Mouse (Mus musculus) CD4-positive, CD25-positive, alpha-beta regulatory T cell, adult 4 months (primary cell): ENCODE measurements around the gene Atf7ip. TPM values are rescaled to one million over a fixed set of nuclear protein-coding genes. Genes with fewer than 3 reads are reported as not detected.
"Not testable (repeated sequence)": the region's sequence is repeated elsewhere in the genome, so short reads cannot be mapped to it uniquely, and the experiment has no call there.

Experiments
- ATAC-seq: one replicate; pipeline ENCODE4 v1.8.0; 2017
- polyA plus RNA-seq, 2 experiments: library from polyadenylated mRNA; unstranded; fragments of 100-300 nt; shearing (Covaris generic); gene quantifications; one replicate each; pipeline ENCODE4 v1.2.1; 2017

Atf7ip gene
- 100 to 1,000 TPM in 1 of 2 experiments, 10 to 100 TPM in 1; 96.5 to 115 TPM for polyA plus RNA-seq

- ATAC-seq, result not testable (repeated sequence)
Observed at GRCm38 (mm10) chr6:136505867-136506266, at the start of gene Atf7ip. Gene Atf7ip (plus strand): TSS chr6:136506167.

- ATAC-seq, result no peak
Observed at GRCm38 (mm10) chr6:136456302-136456701, 49.7 kb upstream of the Atf7ip start.

- no peak for ATAC-seq
Observed at GRCm38 (mm10) chr6:136459156-136459555, 46.8 kb upstream of the Atf7ip start.

- peak; percentile 89 for ATAC-seq
Observed at GRCm38 (mm10) chr6:136463491-136463890, 42.5 kb upstream of the Atf7ip start.

GRCm38 (mm10) chr6:136464121-136464621, 41.8 kb upstream of the Atf7ip start:
- peak; percentile 58 for ATAC-seq

- no peak for ATAC-seq
Observed at GRCm38 (mm10) chr6:136465021-136465420, 40.9 kb upstream of the Atf7ip start.

GRCm38 (mm10) chr6:136465959-136466381, 40.0 kb upstream of the Atf7ip start:
- no peak for ATAC-seq

GRCm38 (mm10) chr6:136466956-136467750, 38.8 kb upstream of the Atf7ip start:
- ATAC-seq, result no peak

- no peak for ATAC-seq
Observed at GRCm38 (mm10) chr6:136467837-136468236, 38.1 kb upstream of the Atf7ip start.

GRCm38 (mm10) chr6:136468401-136468912, 37.5 kb upstream of the Atf7ip start:
- ATAC-seq, result peak; percentile 16

- ATAC-seq, result no peak
Observed at GRCm38 (mm10) chr6:136468974-136469792, 36.8 kb upstream of the Atf7ip start.

- ATAC-seq, result no peak
Observed at GRCm38 (mm10) chr6:136469807-136470206, 36.2 kb upstream of the Atf7ip start.

GRCm38 (mm10) chr6:136470321-136471230, 35.4 kb upstream of the Atf7ip start:
- peak; percentile 65 for ATAC-seq

GRCm38 (mm10) chr6:136471601-136472000, 34.4 kb upstream of the Atf7ip start:
- ATAC-seq, result no peak

- no peak for ATAC-seq
Observed at GRCm38 (mm10) chr6:136472779-136473178, 33.2 kb upstream of the Atf7ip start.

GRCm38 (mm10) chr6:136473472-136474129, 32.4 kb upstream of the Atf7ip start:
- no peak for ATAC-seq

GRCm38 (mm10) chr6:136475171-136475860, 30.7 kb upstream of the Atf7ip start:
- ATAC-seq, result no peak

- no peak for ATAC-seq
Observed at GRCm38 (mm10) chr6:136477878-136478277, 28.1 kb upstream of the Atf7ip start.

GRCm38 (mm10) chr6:136483531-136483930, 22.4 kb upstream of the Atf7ip start:
- ATAC-seq, result no peak

GRCm38 (mm10) chr6:136484093-136484492, 21.9 kb upstream of the Atf7ip start:
- ATAC-seq, result no peak

- ATAC-seq, result no peak
Observed at GRCm38 (mm10) chr6:136486166-136486565, 19.8 kb upstream of the Atf7ip start.
